Mouse (Mus musculus) hindbrain, embryonic 15.5 days (tissue): ENCODE data around the gene Xpa. TPM values are rescaled to one million over a fixed set of nuclear protein-coding genes. Genes with fewer than 3 reads are reported as not detected.

ENCODE experiments used
- ATAC-seq: fragments of 200-750 bp; cut with Nextera tagmentation; 2 replicates; pipeline ENCODE4 v1.8.0; 2017; ENCODE audit warnings: low read depth, moderate number of reproducible peaks, moderate TSS enrichment; ENCODE audit not compliant: low FRiP score
- H3K27ac ChIP-seq: fragments of 300-500 bp; sonication (generic); replicated peaks from 2 replicates; pipeline ENCODE4 v1.5.1; 2015; ENCODE audit warnings: mild to moderate bottlenecking, inconsistent platforms
- H3K27me3 ChIP-seq: fragments of 300-500 bp; sonication (generic); 2 replicates; pipeline ENCODE4 v1.6.1; 2015; ENCODE audit warnings: control low read depth, inconsistent platforms
- H3K36me3 ChIP-seq: fragments of 300-500 bp; sonication (generic); 2 replicates; pipeline ENCODE4 v1.6.1; 2015; ENCODE audit warnings: control low read depth, inconsistent platforms
- H3K4me1 ChIP-seq: fragments of 300-500 bp; sonication (generic); replicated peaks from 2 replicates; pipeline ENCODE4 v1.6.1; 2015; ENCODE audit warnings: control low read depth, inconsistent platforms
- H3K4me2 ChIP-seq: fragments of 300-500 bp; sonication (generic); 2 replicates; pipeline ENCODE4 v1.6.1; 2015; ENCODE audit warnings: moderate library complexity, mild to moderate bottlenecking, inconsistent platforms
- H3K4me3 ChIP-seq: fragments of 300-500 bp; sonication (generic); 2 replicates; pipeline ENCODE4 v1.5.1; 2015; ENCODE audit warnings: mild to moderate bottlenecking, inconsistent platforms
- H3K9ac ChIP-seq: fragments of 300-500 bp; sonication (generic); 2 replicates; pipeline ENCODE4 v1.6.1; 2015; ENCODE audit warnings: inconsistent platforms
- H3K9me3 ChIP-seq: fragments of 300-500 bp; sonication (generic); 2 replicates; pipeline ENCODE4 v1.6.1; 2016; ENCODE audit warnings: control low read depth, inconsistent platforms
- WGBS: fragments of 180-500 bp; shearing (Covaris S2); methylation state at CpG from one replicate; pipeline ENCODE4 v1.1.7; 2015; 5-methylcytosine and 5-hydroxymethylcytosine counted together
- polyA plus RNA-seq: library from polyadenylated mRNA; unstranded; fragments of >200 nt; fragmentation: Nextera tagmentation; extraction: Ambion mirVana; gene quantifications from 2 replicates; pipeline ENCODE4 v1.2.1, GENCODE M21; 2015

Xpa gene
- polyA plus RNA-seq, 1 experiment from 2014 or later = 30.7 TPM

- peaks cover 59% of the 10 kb centered on the region for H3K36me3 ChIP-seq
- ATAC-seq = no peak
Observed at GRCm38 (mm10) chr4:46115308-46115707, 80.8 kb downstream of the Xpa start.

GRCm38 (mm10) chr4:46111361-46111760 is 84.8 kb downstream of the Xpa start:
- 55% methylated on average over 3 of the region's 3 CpGs for WGBS
- Histone ChIP-seq H3K36me3 (peaks cover 26% of the 10 kb centered on the region), H3K4me2 (no peak overlapping the region), H3K9ac (no peak overlapping the region), H3K9me3 (no peaks in the 10 kb centered on the region), H3K27me3 (no peaks in the 10 kb centered on the region), H3K4me1 (no peaks in the 10 kb centered on the region), H3K27ac (no peak overlapping the region), H3K4me3 (no peak overlapping the region)
- ATAC-seq = no peak

More at GRCm38 (mm10) chr4:46115308-46115707, 80.8 kb downstream of the Xpa start:
- Histone ChIP-seq H3K4me1 (no peaks in the 10 kb centered on the region), H3K27me3 (no peaks in the 10 kb centered on the region), H3K4me3 (no peak overlapping the region), H3K27ac (no peak overlapping the region), H3K9ac (no peak overlapping the region), H3K4me2 (no peak overlapping the region), H3K9me3 (no peaks in the 10 kb centered on the region)
- WGBS = 67% methylated on average over 1 of the region's 1 CpGs

- H3K27ac ChIP-seq = no peak overlapping the region
- no peaks in the 10 kb centered on the region for H3K9me3 ChIP-seq
- no peak overlapping the region for H3K4me3 ChIP-seq
- no peak overlapping the region for H3K4me2 ChIP-seq
- peaks cover 14% of the 10 kb centered on the region for H3K36me3 ChIP-seq
- H3K27me3 ChIP-seq = no peaks in the 10 kb centered on the region
- ATAC-seq = no peak
- no peaks in the 10 kb centered on the region for H3K4me1 ChIP-seq
- H3K9ac ChIP-seq = no peak overlapping the region
- WGBS = 91% methylated on average over 8 of the region's 8 CpGs
Observed at GRCm38 (mm10) chr4:46110084-46110483, 86.0 kb downstream of the Xpa start.

Other genes with a start within 250 kb of the Xpa start
- 28.6 and 30.0 TPM in 2 replicates for gene Tdrd7, start 231.0 kb downstream of the Xpa start, polyA plus RNA-seq
- 1.6 and 1.9 TPM in 2 replicates for gene Tmod1, start 157.4 kb downstream of the Xpa start, polyA plus RNA-seq
- gene Ncbp1, start 57.7 kb downstream of the Xpa start, polyA plus RNA-seq = 71.5 and 73.4 TPM in 2 replicates
- gene Tstd2, start 57.6 kb downstream of the Xpa start, polyA plus RNA-seq = 33.4 and 34.0 TPM in 2 replicates
- not detected in 2 replicates for gene Foxe1, start 147.3 kb upstream of the Xpa start, polyA plus RNA-seq
- 8.5 and 9.7 TPM in 2 replicates for gene Trmo, start 193.1 kb upstream of the Xpa start, polyA plus RNA-seq
- 0.10 and 0.53 TPM in 2 replicates for gene Hemgn, start 217.2 kb upstream of the Xpa start, polyA plus RNA-seq